Mouse (Mus musculus) lung, postnatal 25 days (tissue): ENCODE data around the gene BC147527.
A peak's percentile ranks its signal among the peaks of the same experiment; 100 is the strongest.
"Not testable (repeated sequence)": the region's sequence is repeated elsewhere in the genome, so short reads cannot be mapped to it uniquely, and the experiment has no call there.

Experiments used
- DNase-seq: peaks from one replicate; pipeline ENCODE4 v3.0.0; 2022; ENCODE audit warnings: low spot score

Gene BC147527

DNA sequence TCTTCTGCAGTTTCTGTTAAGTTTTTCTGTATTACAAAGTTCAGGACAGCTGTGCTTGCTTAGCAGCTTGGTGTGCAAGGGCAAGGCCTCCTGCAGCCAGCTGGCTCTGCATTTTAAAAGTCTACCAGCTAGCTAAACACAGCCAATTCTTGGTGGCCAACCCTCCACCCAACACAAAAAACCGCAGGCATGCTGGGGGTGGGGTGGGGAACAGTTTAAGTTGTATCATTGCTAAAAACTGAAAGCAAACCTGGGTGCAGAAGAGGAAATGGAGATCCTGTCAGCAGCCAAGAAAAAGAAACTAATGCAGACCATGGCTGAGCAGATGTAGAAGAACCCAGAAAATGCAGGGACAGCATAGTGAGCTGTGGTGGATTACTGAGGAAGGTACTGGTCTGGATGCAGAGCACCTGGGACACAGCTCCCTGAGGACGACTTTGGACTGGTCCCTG lies at the start of gene BC147527:
BC147527 (plus strand) TSS at position 402 of the 452 bp plus-strand sequence.
- peak; percentile 33 for DNase-seq

- not testable (repeated sequence) for DNase-seq
Observed at GRCm38 (mm10) chr13:120251208-120251924, 48.8 kb upstream of the BC147527 start.

- not testable (repeated sequence) for DNase-seq
Observed at GRCm38 (mm10) chr13:120258817-120259658, 41.2 kb upstream of the BC147527 start.

GRCm38 (mm10) chr13:120259718-120260117 lies 40.5 kb upstream of the BC147527 start:
- DNase-seq = not testable (repeated sequence)

GRCm38 (mm10) chr13:120262870-120263269 lies 37.3 kb upstream of the BC147527 start, which contains the start of gene AF067061:
Gene AF067061, plus strand, starts transcription at chr13:120263114.
- not testable (repeated sequence) for DNase-seq

DNA sequence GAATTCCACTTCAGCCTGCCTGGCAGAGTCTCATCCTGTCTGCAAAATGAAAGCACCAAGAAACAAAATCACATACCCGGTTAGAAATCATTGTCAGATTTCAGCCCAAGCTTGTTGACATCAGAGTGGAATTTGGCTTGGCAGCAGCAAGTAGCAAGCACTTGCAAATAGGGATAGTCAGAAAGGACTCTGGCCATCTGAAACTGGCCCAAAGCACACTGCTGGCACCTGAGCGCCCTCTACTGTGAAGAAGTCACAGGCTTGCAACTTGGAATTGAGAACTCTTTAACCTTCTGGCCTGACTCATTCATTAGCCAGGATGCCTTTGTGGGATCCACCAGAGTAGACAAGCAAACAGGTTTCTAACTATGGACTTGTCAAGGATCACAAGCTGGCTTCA lies 22.4 kb upstream of the BC147527 start:
- not testable (repeated sequence) for DNase-seq

GRCm38 (mm10) chr13:120278784-120279183 lies 21.4 kb upstream of the BC147527 start:
- DNase-seq = no peak

GRCm38 (mm10) chr13:120299324-120299894 lies 783 bp upstream of the BC147527 start:
- DNase-seq = no peak

DNA sequence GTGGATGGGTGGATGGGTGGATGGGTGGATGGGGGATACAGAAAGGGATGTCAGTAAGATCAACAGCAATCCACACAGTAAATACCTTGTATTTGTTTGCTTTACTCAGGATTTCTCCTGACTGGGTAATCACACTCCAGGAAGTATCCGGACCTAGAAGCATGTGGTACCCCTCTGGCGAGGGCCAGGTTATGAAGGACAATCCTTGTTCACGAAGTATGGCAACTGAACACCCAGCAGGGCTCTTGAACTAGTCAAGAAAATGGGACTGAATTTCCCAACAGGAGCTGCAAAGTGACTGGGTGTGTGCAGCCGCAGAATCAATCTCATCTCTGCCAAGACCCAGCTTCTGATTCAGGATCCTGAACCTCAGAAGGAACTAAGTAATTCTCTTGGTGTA lies 661 bp downstream of the BC147527 start:
- DNase-seq = no peak

GRCm38 (mm10) chr13:120310749-120311148 lies 10.6 kb downstream of the BC147527 start:
- peak; percentile 38 for DNase-seq

DNA sequence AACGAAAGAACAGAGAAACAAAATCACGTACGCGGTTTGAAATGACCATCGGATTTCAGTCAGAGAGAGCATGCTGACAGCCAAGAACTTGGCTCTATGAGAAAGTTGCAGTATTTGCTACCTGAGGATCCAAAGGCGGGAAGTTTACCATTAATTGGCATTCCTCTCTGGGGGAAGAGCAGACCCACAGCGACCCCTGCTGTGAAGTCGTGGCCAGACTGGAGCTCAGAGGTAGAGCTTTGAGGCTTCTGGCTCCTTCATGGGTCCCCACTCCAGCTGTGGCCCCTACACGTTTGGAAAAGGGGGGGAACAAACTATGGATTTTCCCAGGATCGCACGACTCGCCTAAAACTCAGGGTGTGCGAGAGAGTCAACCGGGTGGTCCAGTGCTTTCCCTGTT lies 13.4 kb downstream of the BC147527 start:
- no peak for DNase-seq

DNA sequence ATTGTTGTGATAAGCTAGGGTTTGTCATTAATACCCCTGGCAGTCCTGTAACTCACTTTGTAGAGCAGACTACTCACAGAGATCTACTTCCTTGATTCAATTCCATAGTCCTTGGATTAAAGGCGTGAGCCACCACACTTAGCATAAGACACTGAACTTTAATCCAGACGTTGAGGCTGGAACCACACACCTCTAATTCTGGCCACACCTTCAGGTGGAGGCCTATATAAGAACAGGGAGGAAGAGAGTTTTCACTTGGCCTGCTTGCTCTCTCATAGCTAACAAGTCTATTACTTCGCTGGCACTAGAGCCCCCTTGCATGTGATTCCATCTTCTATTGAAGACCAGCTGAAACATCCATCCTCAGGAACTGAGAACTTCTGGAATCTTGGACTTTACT lies 16.4 kb downstream of the BC147527 start, which contains the start of gene Tcstv3:
Tcstv3 (plus strand) TSS at position 301 of the 400 bp plus-strand sequence.
- not testable (repeated sequence) for DNase-seq

GRCm38 (mm10) chr13:120320183-120320582 lies 20.0 kb downstream of the BC147527 start:
- no peak for DNase-seq

GRCm38 (mm10) chr13:120320721-120321120 lies 20.5 kb downstream of the BC147527 start:
- no peak for DNase-seq
